Mouse (Mus musculus) lung, postnatal 0 days (tissue): ENCODE results near the gene Ndst2. TPM values are rescaled to one million over a fixed set of nuclear protein-coding genes. Genes with fewer than 3 reads are reported as not detected.
A peak's percentile ranks its signal among the peaks of the same experiment; 100 is the strongest.

ENCODE experiments used
- ATAC-seq: fragments of 200-750 bp; cut with Nextera tagmentation; 2 replicates; pipeline ENCODE4 v1.8.0; 2017; ENCODE audit warnings: moderate library complexity
- DNase-seq: peaks from one replicate; pipeline ENCODE4 v3.0.0-alpha.2; 2016; ENCODE audit warnings: low spot score
- H3K27ac ChIP-seq: fragments of 300-500 bp; sonication (generic); 2 replicates; pipeline ENCODE4 v1.5.1; 2014; ENCODE audit warnings: antibody characterized with exemption, mild to moderate bottlenecking, low read length, mixed read lengths
- H3K27me3 ChIP-seq: fragments of 300-500 bp; sonication (generic); replicated peaks from 2 replicates; pipeline ENCODE4 v1.6.1; 2014; ENCODE audit warnings: low read length, mixed read lengths; ENCODE audit not compliant: insufficient read depth
- H3K36me3 ChIP-seq: fragments of 300-500 bp; sonication (generic); 2 replicates; pipeline ENCODE4 v1.6.1; 2014; ENCODE audit warnings: low read length, mixed read lengths; ENCODE audit not compliant: insufficient read depth
- H3K4me1 ChIP-seq: fragments of 300-500 bp; sonication (generic); 2 replicates; pipeline ENCODE4 v1.6.1; 2014; ENCODE audit warnings: antibody characterized with exemption, low read depth, low read length, mixed read lengths; ENCODE audit not compliant: insufficient read depth
- H3K4me2 ChIP-seq: fragments of 300-500 bp; sonication (generic); replicated peaks from 2 replicates; pipeline ENCODE4 v1.6.1; 2014; ENCODE audit warnings: low read depth, mild to moderate bottlenecking, low read length, moderate library complexity, mixed read lengths
- H3K4me3 ChIP-seq: fragments of 300-500 bp; sonication (generic); 2 replicates; pipeline ENCODE4 v1.5.1; 2014; ENCODE audit warnings: low read depth, low read length
- H3K9ac ChIP-seq: fragments of 300-500 bp; sonication (generic); replicated peaks from 2 replicates; pipeline ENCODE4 v1.6.1; 2014; ENCODE audit warnings: low read depth, mild to moderate bottlenecking
- H3K9me3 ChIP-seq: fragments of 300-500 bp; sonication (generic); 2 replicates; pipeline ENCODE4 v1.6.1; 2016; ENCODE audit warnings: low read length, mixed read lengths
- CTCF ChIP-seq: IDR thresholded peaks from 2 replicates; pipeline ENCODE4 v1.5.1; 2016; ENCODE audit warnings: antibody characterized with exemption, mild to moderate bottlenecking
- EP300 ChIP-seq: IDR thresholded peaks from 2 replicates; pipeline ENCODE4 v1.6.1; 2016; ENCODE audit warnings: antibody characterized with exemption, mild to moderate bottlenecking, control low read depth
- WGBS: fragments of 180-500 bp; shearing (Covaris S2); extraction: QIAGEN DNeasy Blood & Tissue Kit; methylation state at CpG from one replicate; pipeline ENCODE4 v1.1.7; 2014; 5-methylcytosine and 5-hydroxymethylcytosine counted together
- polyA plus RNA-seq: library from polyadenylated mRNA; unstranded; fragments of >200 nt; fragmentation: Nextera tagmentation; extraction: Ambion mirVana; gene quantifications from 2 replicates; pipeline ENCODE4 v1.2.1, GENCODE M21; 2015

The Ndst2 gene
- polyA plus RNA-seq, 1 experiment from 2014 or later: 15.6 TPM

DNA sequence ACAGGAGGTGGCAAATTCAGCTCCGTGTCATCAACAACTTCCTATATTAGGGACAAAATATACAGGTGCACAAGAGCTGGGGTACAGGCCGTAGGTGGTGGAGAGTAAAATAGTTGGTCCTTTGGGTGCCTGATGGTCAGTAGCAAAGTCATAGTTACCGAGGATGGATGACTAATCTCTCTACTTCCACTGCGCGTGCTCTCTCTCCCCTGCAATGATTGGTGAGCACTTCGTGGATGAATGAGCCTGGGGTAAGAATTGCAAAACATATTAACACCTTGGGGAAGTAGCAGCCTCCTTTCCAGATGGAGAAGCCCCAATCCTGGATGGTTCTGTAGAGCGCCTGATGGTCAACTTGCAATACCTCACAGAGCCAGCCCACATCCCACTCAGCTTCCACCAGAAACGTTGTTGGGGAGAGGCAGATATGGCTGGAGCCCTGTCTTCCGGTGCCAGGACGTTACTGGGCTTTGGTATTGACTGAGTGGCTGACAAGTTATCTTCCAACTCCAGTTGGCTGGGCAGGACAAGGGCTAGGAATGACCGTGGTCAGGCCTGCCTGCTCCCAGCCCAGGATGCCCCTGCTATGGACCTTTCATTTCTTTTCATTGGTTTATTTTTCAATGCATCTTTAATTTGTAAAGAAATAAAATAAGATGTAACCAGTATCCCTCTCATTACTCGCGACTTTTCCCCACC lies 40.0 kb downstream of the Ndst2 start:
- Histone ChIP-seq H3K27me3 (no peaks in the 10 kb centered on the region), H3K4me1 (peaks cover 16% of the 10 kb centered on the region), H3K4me3 (peak overlapping the region; percentile 95), H3K9me3 (no peaks in the 10 kb centered on the region), H3K36me3 (peaks cover 12% of the 10 kb centered on the region), H3K4me2 (peak overlapping the region; percentile 81), H3K27ac (peak overlapping the region; percentile 96), H3K9ac (peak overlapping the region; percentile 82)
- 44% methylated on average over 13 of the region's 13 CpGs for WGBS
- TF ChIP-seq EP300 (no peak), CTCF (no peak)
- DNase-seq: no peak
- ATAC-seq: no peak

DNA sequence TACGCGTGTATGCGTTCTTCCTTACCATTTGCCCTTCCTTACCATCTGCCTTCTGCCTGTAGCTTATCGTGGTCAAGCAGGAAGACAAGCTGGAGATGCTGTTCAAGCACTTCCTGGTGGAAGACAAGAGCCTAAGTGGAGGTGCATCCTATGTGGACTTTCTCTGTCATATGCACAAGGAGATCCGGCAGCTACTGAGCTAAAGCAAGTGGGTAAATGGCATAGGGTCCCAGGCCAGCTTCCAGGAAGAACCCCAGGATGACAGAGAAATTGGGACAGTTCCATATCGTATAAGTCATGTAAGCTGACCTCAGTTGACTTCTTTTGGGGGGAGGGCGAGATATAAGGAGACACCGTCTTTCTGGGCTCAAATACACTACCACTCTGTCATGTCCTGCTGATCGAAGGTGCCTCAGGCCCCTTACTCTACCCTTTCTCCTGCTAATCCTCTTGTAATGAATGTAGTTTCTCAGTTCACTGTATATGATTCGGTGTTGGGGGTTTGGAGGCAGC lies 40.7 kb downstream of the Ndst2 start:
- Histone ChIP-seq H3K9ac (no peak overlapping the region), H3K27me3 (no peaks in the 10 kb centered on the region), H3K4me2 (no peak overlapping the region), H3K9me3 (no peaks in the 10 kb centered on the region), H3K36me3 (peaks cover 19% of the 10 kb centered on the region), H3K27ac (no peak overlapping the region), H3K4me1 (peaks cover 16% of the 10 kb centered on the region), H3K4me3 (no peak overlapping the region)
- ATAC-seq (no peak), DNase-seq (no peak)
- TF ChIP-seq EP300: no peak
- TF ChIP-seq CTCF: no peak
- 82% methylated on average over 10 of the region's 10 CpGs for WGBS

DNA sequence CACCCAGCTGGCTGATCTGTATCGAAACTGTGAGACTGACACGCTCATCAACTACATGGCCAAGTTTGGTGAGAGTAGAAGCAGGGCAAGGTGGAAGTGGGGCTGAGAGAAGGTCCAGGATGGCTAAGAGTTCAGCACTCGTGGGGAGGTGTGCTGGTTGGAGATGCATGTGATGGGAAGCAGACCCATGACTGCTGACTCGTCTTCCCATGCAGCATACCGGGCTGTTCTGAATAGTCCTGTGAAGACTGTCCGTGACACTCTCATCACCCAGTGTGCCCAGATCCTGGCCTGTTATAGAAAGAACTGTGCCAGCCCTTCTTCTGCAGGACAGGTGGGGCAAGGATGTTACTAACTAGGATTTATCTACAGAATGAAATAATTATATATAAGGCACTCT lies 42.6 kb downstream of the Ndst2 start:
- H3K27ac ChIP-seq: no peak overlapping the region
- peaks cover 38% of the 10 kb centered on the region for H3K36me3 ChIP-seq
- DNase-seq (no peak), ATAC-seq (no peak)
- TF ChIP-seq EP300 (no peak), CTCF (no peak)
- WGBS: 92% methylated on average over 6 of the region's 6 CpGs
- H3K4me3 ChIP-seq: no peak overlapping the region
- no peaks in the 10 kb centered on the region for H3K9me3 ChIP-seq
- H3K27me3 ChIP-seq: no peaks in the 10 kb centered on the region
- peaks cover 14% of the 10 kb centered on the region for H3K4me1 ChIP-seq
- H3K4me2 ChIP-seq: no peak overlapping the region
- H3K9ac ChIP-seq: no peak overlapping the region

DNA sequence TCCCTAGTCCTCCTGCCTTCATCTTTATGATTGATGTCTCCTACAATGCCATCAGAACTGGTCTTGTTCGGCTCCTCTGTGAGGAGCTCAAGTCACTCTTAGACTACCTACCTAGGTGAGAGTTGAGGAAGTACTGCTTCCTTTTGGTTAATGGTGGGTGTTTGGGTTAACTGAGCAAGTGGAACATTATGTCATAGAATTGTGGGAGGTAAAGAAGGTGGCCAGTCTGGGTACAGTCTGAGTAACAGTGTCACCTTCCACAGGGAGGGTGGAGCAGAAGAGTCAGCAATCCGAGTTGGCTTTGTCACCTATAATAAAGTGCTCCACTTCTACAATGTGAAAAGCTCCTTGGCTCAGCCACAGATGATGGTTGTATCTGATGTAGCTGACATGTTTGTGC lies 45.4 kb downstream of the Ndst2 start:
- ATAC-seq: no peak
- no peak for TF ChIP-seq EP300
- no peak for TF ChIP-seq CTCF
- Histone ChIP-seq H3K9ac (no peak overlapping the region), H3K36me3 (peaks cover 60% of the 10 kb centered on the region), H3K27ac (no peak overlapping the region), H3K4me3 (no peak overlapping the region), H3K9me3 (no peaks in the 10 kb centered on the region), H3K4me1 (no peaks in the 10 kb centered on the region; the same call in 1 of the 2 replicates), H3K4me2 (no peak overlapping the region), H3K27me3 (no peaks in the 10 kb centered on the region)
- no peak for DNase-seq
- WGBS: 83% methylated on average over 2 of the region's 2 CpGs

DNA sequence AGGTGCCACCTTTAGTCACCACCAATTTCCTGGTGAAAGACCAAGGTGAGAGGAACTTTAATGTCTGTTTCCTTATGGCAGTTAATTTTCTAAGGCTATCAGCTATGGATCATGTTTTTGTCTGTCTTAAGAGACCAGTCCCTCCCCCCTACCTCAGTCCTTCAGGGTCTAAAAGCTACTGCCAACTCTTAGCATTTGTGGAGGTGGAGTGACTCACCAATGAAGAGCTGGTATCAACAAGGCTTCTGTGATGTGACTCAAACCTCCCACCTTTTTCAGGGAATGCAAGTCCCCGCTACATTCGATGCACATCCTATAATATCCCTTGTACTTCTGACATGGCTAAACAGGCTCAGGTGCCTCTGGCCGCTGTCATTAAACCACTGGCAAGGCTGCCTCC lies 47.8 kb downstream of the Ndst2 start:
- H3K4me3 ChIP-seq: no peak overlapping the region
- H3K36me3 ChIP-seq: peaks cover 76% of the 10 kb centered on the region
- DNase-seq: no peak
- H3K27ac ChIP-seq: no peak overlapping the region
- 96% methylated on average over 3 of the region's 3 CpGs for WGBS
- no peak overlapping the region for H3K4me2 ChIP-seq
- H3K27me3 ChIP-seq: no peaks in the 10 kb centered on the region
- H3K9ac ChIP-seq: no peak overlapping the region
- no peaks in the 10 kb centered on the region for H3K4me1 ChIP-seq
- no peaks in the 10 kb centered on the region for H3K9me3 ChIP-seq
- no peak for TF ChIP-seq CTCF
- no peak for TF ChIP-seq EP300
- no peak for ATAC-seq

DNA sequence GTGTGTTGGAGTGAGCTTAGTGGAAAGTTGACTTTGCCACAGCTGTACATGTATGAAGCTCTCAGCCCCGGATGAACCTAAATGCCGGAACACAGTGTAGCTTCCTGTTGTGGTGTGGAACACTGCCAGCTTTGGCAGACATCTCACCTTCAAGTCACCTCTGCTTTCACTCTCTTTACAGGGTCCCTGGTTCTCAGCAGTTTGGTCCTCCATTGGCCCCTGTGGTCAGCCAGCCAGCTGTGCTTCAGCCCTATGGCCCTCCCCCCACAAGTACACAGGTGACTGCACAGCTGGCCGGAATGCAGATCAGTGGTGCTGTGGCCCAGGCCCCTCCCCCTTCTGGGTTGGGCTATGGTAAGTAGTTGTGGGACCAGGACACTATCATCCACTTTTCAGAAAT lies 51.9 kb downstream of the Ndst2 start:
- Histone ChIP-seq H3K4me3 (no peak overlapping the region), H3K9ac (no peak overlapping the region), H3K4me1 (no peaks in the 10 kb centered on the region), H3K36me3 (peaks cover 74% of the 10 kb centered on the region), H3K27ac (no peak overlapping the region), H3K9me3 (no peaks in the 10 kb centered on the region), H3K4me2 (no peak overlapping the region), H3K27me3 (no peaks in the 10 kb centered on the region)
- WGBS: 52% methylated on average over 3 of the region's 3 CpGs
- DNase-seq: no peak
- no peak for TF ChIP-seq CTCF
- TF ChIP-seq EP300: no peak
- peak; percentile 30; the same call in 1 of the 2 replicates for ATAC-seq
